Mouse (Mus musculus): Measurements from ENCODE around the gene Cep131. TPM values are rescaled to one million over a fixed set of nuclear protein-coding genes. Genes with fewer than 3 reads are reported as not detected.
A peak's percentile ranks its signal among the peaks of the same experiment; 100 is the strongest.

Cep131 gene
- polyA plus RNA-seq, 1 experiment from 2014 or later: 28.1 TPM

DNA sequence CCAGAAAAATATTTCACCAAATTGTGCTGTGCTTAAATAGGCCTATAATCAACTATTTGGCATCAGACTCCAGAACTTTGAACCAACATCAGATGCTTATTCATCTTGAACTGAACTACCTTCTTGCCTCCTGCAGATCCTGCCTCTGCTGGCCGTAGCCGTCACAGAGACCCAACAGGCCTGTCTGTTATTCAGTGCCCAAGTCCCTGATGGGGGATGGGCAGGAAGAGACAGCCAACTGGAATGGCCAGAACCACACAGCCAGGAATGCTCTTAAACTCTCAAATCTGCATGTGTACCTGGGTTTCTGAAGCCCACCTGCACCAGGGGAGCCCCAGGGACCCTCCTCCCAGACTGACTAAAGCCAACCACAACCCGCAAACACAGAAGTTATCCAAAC is 59.7 kb downstream of the Cep131 start:
- Histone ChIP-seq H3K4me1 (ENCODE audit: control insufficient read depth, insufficient read depth, low read length) (peaks cover 5% of the 10 kb centered on the region; the same call in 1 of the 2 replicates), H3K9me3 (ENCODE audit: control insufficient read depth, low read length) (no peaks in the 10 kb centered on the region), H3K4me3 (ENCODE audit: low read length) (no peak overlapping the region), H3K27me3 (ENCODE audit: control insufficient read depth, insufficient read depth, low read length) (no peaks in the 10 kb centered on the region), H3K9ac (ENCODE audit: low read depth, low read length) (no peak overlapping the region), H3K4me2 (replicated peaks; ENCODE audit: low read depth, low read length) (no peak overlapping the region), H3K36me3 (ENCODE audit: control insufficient read depth, insufficient read depth, low read length) (no peaks in the 10 kb centered on the region), H3K27ac (ENCODE audit: low read depth, low read length) (no peak overlapping the region)
- no peak for ATAC-seq (ENCODE audit: low FRiP score, low TSS enrichment)
- WGBS: 78% methylated on average over 3 of the region's 3 CpGs

GRCm38 (mm10) chr11:120022841-120023240 is 63.8 kb downstream of the Cep131 start:
- no peaks in the 10 kb centered on the region for H3K27me3 ChIP-seq (ENCODE audit: control insufficient read depth, insufficient read depth, low read length)
- no peaks in the 10 kb centered on the region for H3K9me3 ChIP-seq (ENCODE audit: control insufficient read depth, low read length)
- 63% methylated on average over 12 of the region's 12 CpGs for WGBS
- no peak overlapping the region for H3K4me3 ChIP-seq (ENCODE audit: low read length)
- H3K4me1 ChIP-seq (ENCODE audit: control insufficient read depth, insufficient read depth, low read length): peaks cover 14% of the 10 kb centered on the region; the same call in 1 of the 2 replicates
- no peak for ATAC-seq (ENCODE audit: low FRiP score, low TSS enrichment)
- no peak overlapping the region for H3K4me2 ChIP-seq (replicated peaks; ENCODE audit: low read depth, low read length)
- no peaks in the 10 kb centered on the region for H3K36me3 ChIP-seq (ENCODE audit: control insufficient read depth, insufficient read depth, low read length)
- peak overlapping the region; percentile 34; the same call in 1 of the 2 replicates for H3K9ac ChIP-seq (ENCODE audit: low read depth, low read length)
- H3K27ac ChIP-seq (ENCODE audit: low read depth, low read length): no peak overlapping the region

GRCm38 (mm10) chr11:120022216-120022615 is 64.4 kb downstream of the Cep131 start:
- no peak overlapping the region for H3K4me3 ChIP-seq (ENCODE audit: low read length)
- no peak overlapping the region for H3K9ac ChIP-seq (ENCODE audit: low read depth, low read length)
- no peaks in the 10 kb centered on the region for H3K27me3 ChIP-seq (ENCODE audit: control insufficient read depth, insufficient read depth, low read length)
- no peaks in the 10 kb centered on the region for H3K9me3 ChIP-seq (ENCODE audit: control insufficient read depth, low read length)
- ATAC-seq (ENCODE audit: low FRiP score, low TSS enrichment): no peak
- H3K36me3 ChIP-seq (ENCODE audit: control insufficient read depth, insufficient read depth, low read length): no peaks in the 10 kb centered on the region
- 61% methylated on average over 8 of the region's 8 CpGs for WGBS
- no peak overlapping the region for H3K27ac ChIP-seq (ENCODE audit: low read depth, low read length)
- H3K4me1 ChIP-seq (ENCODE audit: control insufficient read depth, insufficient read depth, low read length): peaks cover 14% of the 10 kb centered on the region; the same call in 1 of the 2 replicates
- H3K4me2 ChIP-seq (replicated peaks; ENCODE audit: low read depth, low read length): no peak overlapping the region

- H3K9ac ChIP-seq (ENCODE audit: low read depth, low read length): no peak overlapping the region
- WGBS: 89% methylated on average over 16 of the region's 16 CpGs
These were observed 65.3 kb downstream of the Cep131 start for GRCm38 (mm10) chr11:120021367-120021766.

DNA sequence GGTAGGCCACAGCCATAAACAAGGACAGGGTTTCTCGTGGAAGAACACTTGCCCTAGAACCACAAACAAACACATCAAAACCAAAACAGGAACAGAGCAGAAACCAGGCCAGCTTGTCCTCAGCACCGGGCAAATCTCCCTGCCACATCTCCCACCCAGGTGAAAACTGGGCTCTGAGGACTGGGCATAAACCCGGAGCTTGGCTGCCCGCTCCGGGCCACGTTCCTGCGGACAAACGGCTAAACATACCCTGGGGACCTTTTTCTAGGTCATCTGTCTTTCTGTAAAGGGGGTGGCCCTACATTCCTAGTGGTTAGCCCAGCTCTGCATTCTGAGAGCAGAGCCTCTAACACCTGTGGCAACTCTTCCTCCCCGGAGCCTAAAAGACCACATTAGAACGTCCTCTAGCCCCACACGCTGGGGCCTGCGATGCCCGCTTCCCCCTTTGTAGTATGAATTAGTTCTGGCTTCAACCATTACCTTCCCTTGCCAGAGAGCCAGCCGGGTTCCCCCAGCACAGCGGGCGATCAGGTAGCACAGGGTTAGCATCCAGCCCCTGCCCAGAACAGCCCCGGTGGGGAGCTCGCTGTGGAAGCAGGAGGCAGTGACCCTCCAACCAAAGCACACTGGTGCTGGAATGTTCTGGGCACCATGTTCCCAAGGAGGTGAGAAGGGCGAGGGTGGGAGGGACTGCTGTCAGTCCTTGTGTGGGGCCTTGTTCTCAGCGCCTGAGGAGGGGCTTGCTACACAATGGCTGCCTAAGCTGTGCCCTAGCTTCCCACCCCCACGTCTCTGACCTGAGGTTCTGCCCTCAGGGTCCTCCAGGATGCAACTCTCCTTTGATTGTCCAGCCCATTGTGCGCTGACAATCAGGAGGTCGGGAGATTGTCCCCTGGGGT is 66.8 kb downstream of the Cep131 start:
- H3K27me3 ChIP-seq (ENCODE audit: control insufficient read depth, insufficient read depth, low read length): no peaks in the 10 kb centered on the region
- no peaks in the 10 kb centered on the region for H3K36me3 ChIP-seq (ENCODE audit: control insufficient read depth, insufficient read depth, low read length)
- H3K4me2 ChIP-seq (replicated peaks; ENCODE audit: low read depth, low read length): no peak overlapping the region
- H3K9ac ChIP-seq (ENCODE audit: low read depth, low read length): no peak overlapping the region
- WGBS: 65% methylated on average over 23 of the region's 23 CpGs
- H3K4me3 ChIP-seq (ENCODE audit: low read length): no peak overlapping the region
- no peak for ATAC-seq (ENCODE audit: low FRiP score, low TSS enrichment)
- H3K9me3 ChIP-seq (ENCODE audit: control insufficient read depth, low read length): no peaks in the 10 kb centered on the region
- H3K4me1 ChIP-seq (ENCODE audit: control insufficient read depth, insufficient read depth, low read length): peaks cover 14% of the 10 kb centered on the region; the same call in 1 of the 2 replicates
- no peak overlapping the region for H3K27ac ChIP-seq (ENCODE audit: low read depth, low read length)

More at GRCm38 (mm10) chr11:120021367-120021766, 65.3 kb downstream of the Cep131 start:
- Histone ChIP-seq H3K4me1 (ENCODE audit: control insufficient read depth, insufficient read depth, low read length) (peaks cover 14% of the 10 kb centered on the region; the same call in 1 of the 2 replicates), H3K9me3 (ENCODE audit: control insufficient read depth, low read length) (no peaks in the 10 kb centered on the region), H3K36me3 (ENCODE audit: control insufficient read depth, insufficient read depth, low read length) (no peaks in the 10 kb centered on the region), H3K4me3 (ENCODE audit: low read length) (no peak overlapping the region), H3K27ac (ENCODE audit: low read depth, low read length) (no peak overlapping the region), H3K27me3 (ENCODE audit: control insufficient read depth, insufficient read depth, low read length) (no peaks in the 10 kb centered on the region), H3K4me2 (replicated peaks; ENCODE audit: low read depth, low read length) (no peak overlapping the region)
- no peak for ATAC-seq (ENCODE audit: low FRiP score, low TSS enrichment)

- Histone ChIP-seq H3K4me2 (replicated peaks; ENCODE audit: low read depth, low read length) (no peak overlapping the region), H3K36me3 (ENCODE audit: control insufficient read depth, insufficient read depth, low read length) (no peaks in the 10 kb centered on the region), H3K4me1 (ENCODE audit: control insufficient read depth, insufficient read depth, low read length) (peaks cover 17% of the 10 kb centered on the region; the same call in 1 of the 2 replicates), H3K27me3 (ENCODE audit: control insufficient read depth, insufficient read depth, low read length) (0 out of 2 replicates have a peak, but pooled peaks cover 5% of the 10 kb centered on the region), H3K9ac (ENCODE audit: low read depth, low read length) (no peak overlapping the region), H3K9me3 (ENCODE audit: control insufficient read depth, low read length) (no peaks in the 10 kb centered on the region), H3K27ac (ENCODE audit: low read depth, low read length) (no peak overlapping the region), H3K4me3 (ENCODE audit: low read length) (no peak overlapping the region)
- 80% methylated on average over 8 of the region's 8 CpGs for WGBS
- no peak for ATAC-seq (ENCODE audit: low FRiP score, low TSS enrichment)
These were observed 69.6 kb downstream of the Cep131 start for GRCm38 (mm10) chr11:120017011-120017410.

DNA sequence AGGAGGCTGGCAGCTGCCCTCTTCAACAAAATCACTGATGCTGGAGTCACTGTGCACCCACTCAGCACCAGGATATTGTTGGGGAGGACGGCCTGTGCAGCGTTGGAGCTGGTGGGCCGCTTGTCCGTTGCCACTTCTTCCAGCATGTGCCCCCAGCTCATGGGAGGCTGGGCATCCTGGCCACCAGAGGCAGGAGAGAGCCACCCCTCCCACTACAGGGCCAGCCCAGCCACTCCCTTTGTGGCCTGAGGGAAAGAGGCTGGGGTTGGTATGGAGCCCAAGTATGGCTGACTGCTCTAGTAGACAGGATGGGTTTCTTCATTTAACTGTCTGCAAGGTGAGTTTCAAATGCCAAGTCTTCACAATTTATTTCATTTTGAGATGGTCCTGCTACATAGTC is 71.9 kb downstream of the Cep131 start:
- Histone ChIP-seq H3K4me1 (ENCODE audit: control insufficient read depth, insufficient read depth, low read length) (peaks cover 16% of the 10 kb centered on the region; the same call in 1 of the 2 replicates), H3K36me3 (ENCODE audit: control insufficient read depth, insufficient read depth, low read length) (no peaks in the 10 kb centered on the region), H3K27ac (ENCODE audit: low read depth, low read length) (no peak overlapping the region), H3K9me3 (ENCODE audit: control insufficient read depth, low read length) (no peaks in the 10 kb centered on the region), H3K4me3 (ENCODE audit: low read length) (no peak overlapping the region), H3K27me3 (ENCODE audit: control insufficient read depth, insufficient read depth, low read length) (peaks cover 11% of the 10 kb centered on the region; the same call in 1 of the 2 replicates), H3K4me2 (replicated peaks; ENCODE audit: low read depth, low read length) (no peak overlapping the region), H3K9ac (ENCODE audit: low read depth, low read length) (no peak overlapping the region)
- 93% methylated on average over 4 of the region's 4 CpGs for WGBS
- no peak for ATAC-seq (ENCODE audit: low FRiP score, low TSS enrichment)
